Mouse (Mus musculus) gastrocnemius, postnatal 10 days (tissue): ENCODE results near the gene Eef1e1. TPM values are rescaled to one million over a fixed set of nuclear protein-coding genes. Genes with fewer than 3 reads are reported as not detected.
"Not testable (repeated sequence)": the region's sequence is repeated elsewhere in the genome, so short reads cannot be mapped to it uniquely, and the experiment has no call there.

Experiments used
- DNase-seq: peaks from one replicate; pipeline ENCODE4 v3.0.0; 2021; ENCODE audit warnings: mixed read lengths
- total RNA-seq, 2 experiments: library from RNA; stranded (reverse); gene quantifications; 2 replicates each; pipeline ENCODE4 v1.2.3; 2021

Gene Eef1e1
- total RNA-seq, 2 experiments from 2014 or later = 16.0 to 17.5 TPM

DNA sequence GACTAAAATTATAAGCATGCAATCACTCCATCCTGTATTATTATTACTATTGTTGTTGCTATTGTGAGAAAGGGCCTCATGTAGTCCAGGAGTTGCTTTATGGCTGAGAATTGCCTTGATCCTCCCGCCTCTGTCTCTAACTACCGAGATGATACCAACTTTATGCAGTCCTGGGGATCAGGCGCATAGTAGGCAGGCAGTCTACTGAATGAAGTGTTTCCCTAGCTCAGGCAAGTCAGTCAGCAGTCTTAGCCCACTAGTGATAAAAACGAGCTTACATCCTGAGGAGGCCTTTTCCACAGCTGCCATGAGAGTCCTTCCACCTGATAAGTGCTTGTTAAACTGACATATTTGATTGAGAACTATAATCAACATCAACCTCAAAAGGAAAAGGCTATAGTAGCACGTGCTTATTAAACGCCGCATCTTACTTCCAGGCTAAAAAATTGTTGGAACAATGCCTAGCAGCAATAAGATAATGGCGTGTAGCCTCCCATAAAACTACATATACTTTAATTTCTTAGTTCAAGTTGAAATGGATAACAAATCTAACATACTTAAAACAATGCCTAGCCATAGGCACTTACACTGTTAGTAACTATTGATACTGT, 34.5 kb downstream of the Eef1e1 start:
- DNase-seq = no peak

DNA sequence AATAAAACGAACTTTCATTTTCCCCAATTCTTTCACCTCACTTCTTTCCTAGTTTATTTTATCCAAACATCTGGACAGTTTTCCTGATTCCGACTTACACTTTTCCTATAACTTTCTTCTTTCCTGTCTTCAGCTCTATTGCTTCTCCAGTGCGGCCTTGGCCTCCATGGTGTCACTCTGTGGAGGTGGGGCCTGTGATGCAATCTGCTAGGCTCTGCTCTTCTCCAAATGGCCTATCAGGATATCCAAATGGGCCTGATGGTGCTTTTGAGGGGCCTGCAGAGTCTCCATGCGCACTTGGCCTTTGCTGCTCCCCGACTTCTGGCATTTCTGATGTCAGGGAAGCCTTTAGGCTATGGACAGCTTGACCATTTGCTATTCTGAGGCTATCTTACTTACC, 35.6 kb downstream of the Eef1e1 start:
- DNase-seq = no peak

DNA sequence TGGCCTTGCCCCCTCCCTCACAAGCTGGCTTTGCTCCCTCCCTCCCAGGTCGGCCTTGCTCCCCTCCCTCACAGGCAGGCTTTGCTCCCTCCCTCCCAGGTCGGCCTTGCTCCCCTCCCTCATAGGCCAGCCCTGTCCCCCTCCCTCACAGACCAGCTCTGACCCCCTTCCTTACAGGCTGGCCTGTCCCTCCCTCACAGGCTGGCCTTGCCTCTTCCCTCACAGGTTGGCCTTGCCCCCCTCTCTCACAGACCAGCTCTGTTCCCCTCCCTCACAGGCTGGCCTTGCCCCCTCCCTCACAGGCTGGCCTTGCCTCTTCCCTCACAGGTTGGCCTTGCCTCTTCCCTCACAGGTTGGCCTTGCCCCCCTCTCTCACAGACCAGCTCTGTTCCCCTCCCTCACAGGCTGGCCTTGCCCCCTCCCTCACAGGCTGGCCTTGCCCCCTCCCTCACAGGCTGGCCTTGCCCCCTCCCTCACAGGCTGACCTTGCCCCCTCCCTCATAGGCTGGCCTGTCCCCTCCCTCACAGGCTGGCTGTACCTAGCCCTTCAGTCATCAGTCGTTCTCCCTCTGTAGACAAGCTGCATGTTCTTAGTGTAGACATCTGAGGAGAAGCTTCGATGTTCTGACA, 40.7 kb downstream of the Eef1e1 start:
- not testable (repeated sequence) for DNase-seq

DNA sequence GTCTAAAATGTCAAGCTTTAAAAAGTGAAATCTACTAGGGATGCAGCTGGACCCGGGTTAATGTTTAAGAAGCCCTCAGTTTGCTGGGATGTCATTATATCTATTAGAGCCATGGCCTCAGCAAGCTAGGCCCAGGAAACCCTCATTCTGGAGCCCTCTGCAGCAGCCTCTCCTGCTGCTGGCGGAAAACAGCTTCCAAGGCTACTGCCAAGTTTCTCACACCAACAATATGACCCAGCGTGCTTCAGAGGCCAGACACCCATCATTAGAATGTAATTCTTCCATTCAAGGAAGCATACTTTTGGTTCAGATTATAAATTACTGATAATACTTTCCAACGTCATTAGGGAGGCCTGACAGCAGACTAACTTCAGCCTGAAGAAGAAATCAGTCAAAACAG, 42.0 kb downstream of the Eef1e1 start:
- DNase-seq = no peak

DNA sequence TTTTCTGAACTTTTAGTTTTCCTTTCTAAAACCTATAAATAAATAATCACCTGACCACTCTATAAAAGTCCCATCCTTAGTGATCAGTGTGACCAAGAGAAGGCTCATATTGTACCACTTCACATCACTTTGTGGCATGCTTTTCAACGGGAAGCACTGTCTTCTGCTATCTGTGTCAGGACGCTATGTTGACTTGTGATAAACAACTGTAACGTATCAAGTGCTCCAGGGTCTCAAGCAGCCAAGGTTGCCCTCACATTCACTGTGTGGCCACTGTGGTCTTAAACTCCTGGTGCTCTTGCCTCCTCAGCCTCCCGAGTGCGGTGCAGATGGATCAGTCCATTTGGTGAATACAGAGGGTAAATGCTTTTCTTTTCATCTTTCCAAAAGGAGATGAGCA, 43.2 kb downstream of the Eef1e1 start:
- DNase-seq = no peak

DNA sequence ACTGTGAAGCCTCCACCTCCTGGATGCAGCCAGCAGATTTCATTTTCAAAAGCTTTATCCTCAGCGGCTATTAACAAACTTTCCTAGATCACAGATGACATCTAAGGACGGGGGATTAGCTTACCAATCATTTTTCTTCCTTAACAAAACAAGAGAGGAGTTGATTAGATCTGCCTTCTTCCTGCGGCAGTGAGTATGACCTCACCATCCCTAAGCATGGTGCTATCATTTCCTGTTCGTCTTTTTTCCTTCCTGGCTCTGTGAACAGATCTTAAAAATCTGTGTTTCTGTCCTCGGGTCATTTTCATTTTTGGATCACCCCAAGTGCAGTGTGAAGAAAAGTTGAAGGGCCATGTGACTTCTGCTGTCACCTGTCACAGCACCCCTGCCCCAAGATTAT, 44.6 kb downstream of the Eef1e1 start:
- DNase-seq = no peak

DNA sequence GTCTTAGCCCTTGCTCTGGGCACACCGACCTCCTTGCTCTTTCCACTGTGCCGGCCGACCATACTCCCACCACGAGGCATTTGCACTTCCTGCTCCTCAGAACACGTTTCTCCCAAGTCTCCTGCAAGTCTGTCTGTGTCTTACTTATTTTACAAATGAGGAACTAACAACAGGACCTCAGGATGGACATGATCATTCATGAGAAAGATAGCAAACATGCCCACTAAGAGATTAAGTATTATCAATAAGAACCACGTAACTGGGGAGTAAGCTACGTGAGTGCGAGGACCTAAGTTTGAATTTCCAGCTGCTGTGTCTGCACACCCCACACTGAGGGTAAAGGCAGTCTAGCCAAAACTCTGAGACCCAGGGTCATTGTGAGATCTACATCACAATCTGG, 45.3 kb downstream of the Eef1e1 start:
- DNase-seq = no peak

DNA sequence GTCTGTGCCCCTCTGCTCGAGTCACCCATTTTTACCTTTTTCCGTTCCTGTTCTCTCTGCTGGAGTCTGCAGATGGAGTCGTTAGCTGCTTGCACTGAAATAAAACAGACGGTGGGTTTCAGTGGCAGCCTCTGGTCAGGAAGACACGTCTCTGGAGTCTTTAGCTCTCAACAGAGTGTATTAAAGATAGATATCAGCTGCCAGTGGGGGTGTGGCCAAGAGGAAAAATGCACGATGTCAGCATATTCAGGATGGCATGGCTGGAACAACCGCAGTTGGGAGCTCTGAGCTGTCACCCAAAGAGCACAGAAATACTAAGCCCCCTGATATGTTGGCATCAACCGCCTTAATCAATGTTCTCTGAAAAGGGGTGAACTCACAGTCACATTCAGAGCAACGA, 46.2 kb downstream of the Eef1e1 start:
- no peak for DNase-seq

DNA sequence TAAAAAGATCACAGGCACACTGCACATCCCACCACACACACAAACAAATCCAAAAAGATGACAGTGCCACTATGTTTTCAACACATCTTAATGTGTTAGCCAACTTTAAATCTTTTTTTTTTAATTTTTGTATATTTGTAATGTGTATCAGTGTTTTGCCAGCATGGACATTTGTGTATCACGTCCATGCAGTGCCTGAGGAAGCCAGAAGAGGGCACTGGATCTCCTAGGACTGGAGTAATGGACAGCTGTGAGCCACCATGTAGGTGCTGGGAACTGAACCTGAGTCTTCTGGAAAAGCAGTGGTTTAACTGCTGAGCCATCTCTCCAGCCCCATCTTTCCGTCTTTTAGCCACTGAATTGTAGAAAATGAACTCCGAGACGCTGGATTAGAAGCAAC, 46.7 kb downstream of the Eef1e1 start:
- DNase-seq = no peak

DNA sequence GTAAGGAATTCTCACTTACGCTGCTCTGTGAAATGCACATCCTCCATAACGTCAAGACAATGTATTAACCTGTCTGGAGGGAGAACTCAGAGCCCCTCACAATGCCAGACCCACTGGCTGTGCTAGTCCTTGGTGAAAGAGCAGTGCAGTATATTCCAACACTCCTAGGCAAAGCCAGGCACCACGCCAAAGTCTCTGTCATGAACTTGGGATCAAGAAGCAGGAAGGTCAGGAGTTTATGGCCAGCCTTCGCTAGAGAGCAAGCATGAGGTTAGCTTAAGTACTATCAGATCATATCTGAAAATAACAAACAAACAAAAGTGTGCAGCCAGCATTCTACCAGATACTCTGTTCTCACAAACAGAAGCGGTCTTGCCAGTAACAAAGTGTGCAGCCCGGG, 48.5 kb downstream of the Eef1e1 start:
- DNase-seq = no peak

DNA sequence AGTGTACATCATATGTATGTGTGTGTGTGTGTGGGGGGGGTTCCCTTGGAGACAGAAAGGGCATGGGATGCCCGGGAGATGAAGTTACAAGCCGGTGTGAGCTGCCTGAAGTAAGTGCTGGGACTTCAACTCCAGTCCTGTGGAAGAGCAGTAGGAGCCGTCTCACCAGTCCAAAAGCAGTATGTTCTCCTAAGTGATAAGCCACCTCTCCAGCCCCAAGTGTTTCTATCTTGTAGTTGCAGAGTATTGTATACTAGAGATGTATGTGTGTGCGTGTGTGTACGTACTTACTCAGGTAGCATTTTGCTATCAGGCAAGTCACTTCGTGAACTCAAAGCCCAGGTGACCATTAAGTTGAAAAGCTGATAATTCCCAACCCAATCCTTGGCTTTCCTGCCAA, 51.7 kb downstream of the Eef1e1 start:
- DNase-seq = no peak

DNA sequence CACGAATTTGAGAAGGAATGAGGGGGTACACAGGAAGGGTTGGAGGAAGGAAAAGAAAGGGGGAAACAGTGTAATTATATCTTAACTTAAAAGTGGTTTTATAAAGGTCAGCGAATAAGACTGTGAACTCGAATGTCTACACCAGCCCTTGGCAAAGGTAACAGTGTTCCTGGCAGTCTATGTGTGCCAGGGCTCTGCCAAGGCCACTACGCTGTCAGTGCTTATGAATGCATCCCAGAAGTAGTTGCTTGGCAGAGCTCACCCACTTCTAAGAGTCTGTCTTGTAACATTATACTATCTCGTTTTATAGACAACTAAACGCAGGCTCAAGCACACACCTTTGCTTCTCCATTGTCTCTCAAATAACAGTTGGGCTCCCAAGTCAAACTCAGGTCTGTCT, 53.5 kb downstream of the Eef1e1 start:
- DNase-seq = no peak

DNA sequence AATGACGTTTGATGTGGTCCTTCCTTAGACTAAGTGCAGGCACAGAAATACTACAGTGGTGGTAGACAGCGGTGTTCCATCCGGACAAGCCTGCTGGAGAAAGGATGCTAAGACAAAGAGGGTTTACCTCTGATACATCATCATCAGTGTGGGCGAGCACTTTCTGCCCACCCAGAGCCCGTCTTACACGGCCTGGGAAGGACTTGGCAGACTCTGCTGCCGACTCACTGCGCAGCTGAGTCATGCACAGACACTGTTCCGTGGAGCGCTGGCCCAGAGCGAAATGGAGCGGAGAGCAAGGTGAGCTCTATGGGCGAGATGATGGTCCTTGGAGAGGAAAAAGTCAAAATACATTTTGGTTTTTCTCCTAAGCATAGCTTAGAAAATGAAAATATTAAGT, 55.9 kb downstream of the Eef1e1 start:
- DNase-seq = no peak

DNA sequence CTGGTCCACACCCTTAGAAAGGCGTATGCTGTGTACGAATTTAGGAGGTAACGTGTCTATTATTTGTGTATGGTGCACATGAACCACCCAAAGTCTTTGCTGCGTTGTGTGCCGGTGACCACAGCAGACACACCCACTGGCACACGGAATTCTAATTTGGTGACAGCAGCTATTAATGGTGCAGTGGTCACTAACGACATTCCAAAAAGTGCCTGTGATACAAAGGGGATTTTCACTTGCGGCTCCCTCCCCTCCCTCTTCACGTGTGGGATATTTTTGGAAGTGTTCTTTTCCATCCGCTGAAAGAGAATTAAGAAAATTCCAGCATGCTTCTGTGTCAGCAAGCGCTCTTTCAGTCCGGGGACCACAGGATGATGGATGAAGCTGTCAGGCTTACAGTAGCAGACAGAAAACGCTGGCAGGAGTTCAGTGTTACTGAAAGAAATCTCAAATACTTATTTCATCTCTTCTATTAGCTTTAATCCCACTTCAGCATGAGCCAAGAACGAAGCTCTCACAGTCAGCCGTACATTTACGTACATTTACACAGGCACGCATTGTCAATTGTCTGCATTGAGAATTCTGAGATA, 56.5 kb downstream of the Eef1e1 start:
- DNase-seq = no peak

DNA sequence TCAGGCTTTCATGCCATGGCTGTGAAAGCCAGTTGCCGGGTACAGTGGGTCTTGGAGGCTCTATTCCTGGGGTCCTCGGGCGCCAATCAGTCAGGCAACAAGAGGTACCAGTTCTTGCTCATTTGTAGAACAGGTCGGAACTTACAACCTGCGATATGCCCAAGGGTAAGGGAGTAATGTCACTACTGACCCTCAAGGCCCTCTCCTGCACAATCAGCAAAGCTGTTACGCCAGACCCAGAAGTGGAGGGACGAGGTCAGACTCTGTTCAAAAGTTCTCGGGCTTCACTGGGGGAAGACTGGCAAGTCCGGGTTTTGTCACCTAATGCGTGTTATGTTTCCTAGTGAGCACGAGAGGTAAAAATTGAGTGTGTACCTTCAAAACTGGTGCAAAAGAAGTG, 58.0 kb downstream of the Eef1e1 start:
- no peak for DNase-seq

DNA sequence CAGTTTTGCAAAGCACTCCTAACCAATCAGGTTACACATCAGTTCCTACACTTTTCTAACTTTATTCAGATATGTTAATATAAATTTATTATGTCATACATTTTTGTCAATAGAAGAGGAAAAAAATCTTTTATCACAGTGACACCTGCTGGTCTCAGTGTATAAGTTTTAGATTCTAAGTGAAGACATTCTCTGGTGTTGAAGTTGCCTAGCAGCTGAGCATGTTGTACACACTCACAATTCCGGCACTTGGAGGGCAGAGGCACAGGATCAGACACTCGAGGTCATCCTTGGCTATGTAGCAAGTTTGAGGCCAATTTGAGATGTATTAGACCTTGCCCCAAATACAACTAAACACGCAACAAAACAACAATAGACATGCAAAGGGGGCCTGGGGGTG, 61.8 kb downstream of the Eef1e1 start:
- no peak for DNase-seq

DNA sequence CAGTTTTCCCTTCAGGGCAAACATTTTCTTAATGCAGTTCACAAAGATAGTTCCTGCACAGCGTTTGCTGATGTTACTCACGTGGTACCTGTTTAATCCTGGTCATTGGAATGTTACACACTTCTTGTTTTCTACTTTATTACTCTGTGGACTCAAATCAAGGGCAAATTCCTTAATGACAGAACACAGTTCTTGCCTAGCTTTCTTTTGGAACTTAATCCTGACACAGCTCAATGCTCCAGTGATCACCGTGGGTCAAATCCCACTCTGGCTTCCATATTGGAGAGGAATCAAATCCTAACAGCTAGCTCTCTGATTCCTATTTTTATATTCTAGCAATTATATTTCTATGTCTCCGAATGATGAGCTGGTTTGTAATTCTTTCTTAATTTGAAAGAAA, 62.4 kb downstream of the Eef1e1 start:
- DNase-seq = no peak

Other genes starting within 250 kb of the Eef1e1 start
- 10 to 100 TPM; 61.9 to 76.3 TPM for gene Txndc5, start 130.2 kb downstream of the Eef1e1 start, total RNA-seq
- gene Bloc1s5, start 23.9 kb downstream of the Eef1e1 start, total RNA-seq = 1 to 10 TPM; 6.9 to 7.4 TPM